Mouse (Mus musculus) left cerebral cortex, postnatal 4 days (tissue): ENCODE results near the gene Sspn. TPM values are rescaled to one million over a fixed set of nuclear protein-coding genes. Genes with fewer than 3 reads are reported as not detected.
A peak's percentile ranks its signal among the peaks of the same experiment; 100 is the strongest.

ENCODE experiments used
- DNase-seq: peaks from one replicate; pipeline ENCODE4 v3.0.0-alpha.2; 2022
- intact Hi-C: fragments of 180-260 bp; cut with DNase I; formaldehyde crosslinking; loops from one replicate; pipeline ENCODE4 v1.15.1; 2025
- total RNA-seq, 2 experiments: library from RNA; stranded (reverse); gene quantifications; 2 replicates each; pipeline ENCODE4 v1.2.3; 2021

Sspn gene
- total RNA-seq, 2 experiments from 2014 or later, result 3.3 to 4.0 TPM

GRCm38 (mm10) chr6:145934001-145934696 is 2.7 kb downstream of the Sspn start:
- intact Hi-C loops, result loop anchor here (5.0 kb wide), 1 partner anchor 72 kb away; no protein-coding TSS in a partner anchor
- DNase-seq, result peak; percentile 88

GRCm38 (mm10) chr6:145934697-145935240 is 3.3 kb downstream of the Sspn start:
- intact Hi-C loops, result loop anchor here (5.0 kb wide), 1 partner anchor 72 kb away; no protein-coding TSS in a partner anchor
- DNase-seq, result no peak

- no peak for DNase-seq
- intact Hi-C loops, result no loop called here
Measured at GRCm38 (mm10) chr6:145935912-145936311, 4.5 kb downstream of the Sspn start.

GRCm38 (mm10) chr6:145936511-145936910 is 5.1 kb downstream of the Sspn start:
- intact Hi-C loops, result no loop called here
- no peak for DNase-seq

- intact Hi-C loops, result no loop called here
- DNase-seq, result no peak
Measured at GRCm38 (mm10) chr6:145940852-145941251, 9.4 kb downstream of the Sspn start.

- intact Hi-C loops, result no loop called here
- no peak for DNase-seq
Measured at GRCm38 (mm10) chr6:145942263-145942966, 11.0 kb downstream of the Sspn start.

- intact Hi-C loops, result no loop called here
- DNase-seq, result no peak
Measured at GRCm38 (mm10) chr6:145943414-145943813, 12.0 kb downstream of the Sspn start.

- no peak for DNase-seq
- intact Hi-C loops, result no loop called here
Measured at GRCm38 (mm10) chr6:145945700-145946344, 14.4 kb downstream of the Sspn start.

GRCm38 (mm10) chr6:145949049-145949448 is 17.6 kb downstream of the Sspn start:
- intact Hi-C loops, result no loop called here
- DNase-seq, result no peak

GRCm38 (mm10) chr6:145950626-145951025 is 19.2 kb downstream of the Sspn start:
- intact Hi-C loops, result no loop called here
- DNase-seq, result no peak

- DNase-seq, result no peak
- intact Hi-C loops, result no loop called here
Measured at GRCm38 (mm10) chr6:145952594-145952993, 21.2 kb downstream of the Sspn start.

- intact Hi-C loops, result no loop called here
- DNase-seq, result no peak
Measured at GRCm38 (mm10) chr6:145953121-145953896, 21.9 kb downstream of the Sspn start.

GRCm38 (mm10) chr6:145957427-145957965 is 26.1 kb downstream of the Sspn start:
- DNase-seq, result no peak
- intact Hi-C loops, result no loop called here

- intact Hi-C loops, result no loop called here
- DNase-seq, result no peak
Measured at GRCm38 (mm10) chr6:145958070-145958469, 26.6 kb downstream of the Sspn start.

GRCm38 (mm10) chr6:145961047-145961446 is 29.6 kb downstream of the Sspn start:
- intact Hi-C loops, result no loop called here
- no peak for DNase-seq

- intact Hi-C loops, result no loop called here
- DNase-seq, result no peak
Measured at GRCm38 (mm10) chr6:145963966-145964365, 32.5 kb downstream of the Sspn start.

- no peak for DNase-seq
- intact Hi-C loops, result no loop called here
Measured at GRCm38 (mm10) chr6:145967693-145968092, 36.3 kb downstream of the Sspn start.

- DNase-seq, result no peak
- intact Hi-C loops, result no loop called here
Measured at GRCm38 (mm10) chr6:145968301-145968818, 36.9 kb downstream of the Sspn start.

GRCm38 (mm10) chr6:145968821-145969220 is 37.4 kb downstream of the Sspn start:
- DNase-seq, result no peak
- intact Hi-C loops, result no loop called here

GRCm38 (mm10) chr6:145969572-145969971 is 38.1 kb downstream of the Sspn start:
- DNase-seq, result no peak
- intact Hi-C loops, result no loop called here
